Mouse (Mus musculus): Measurements from ENCODE around the gene Gm21976. TPM values are rescaled to one million over a fixed set of nuclear protein-coding genes. Genes with fewer than 3 reads are reported as not detected.
A peak's percentile ranks its signal among the peaks of the same experiment; 100 is the strongest.

Gm21976 gene
- polyA plus RNA-seq, 1 experiment from 2014 or later: not detected

GRCm38 (mm10) chr13:98264111-98264510 is 15.6 kb upstream of the Gm21976 start:
- Histone ChIP-seq H3K4me1 (replicated peaks) (peaks cover 24% of the 10 kb centered on the region), H3K36me3 (peaks cover 26% of the 10 kb centered on the region), H3K9ac (peak overlapping the region; percentile 89), H3K27me3 (no peaks in the 10 kb centered on the region), H3K4me3 (peak overlapping the region; percentile 94), H3K9me3 (no peaks in the 10 kb centered on the region), H3K27ac (replicated peaks) (peak overlapping the region; percentile 95; the same call in 1 of the 2 replicates), H3K4me2 (peak overlapping the region; percentile 93)
- no peak for ATAC-seq (ENCODE audit: low FRiP score, low read depth)
- 24% methylated on average over 5 of the region's 5 CpGs for WGBS

- no peaks in the 10 kb centered on the region for H3K9me3 ChIP-seq
- H3K27ac ChIP-seq (replicated peaks): no peak overlapping the region
- H3K4me1 ChIP-seq (replicated peaks): no peaks in the 10 kb centered on the region
- no peak overlapping the region for H3K4me3 ChIP-seq
- 96% methylated on average over 9 of the region's 9 CpGs for WGBS
- H3K27me3 ChIP-seq: no peaks in the 10 kb centered on the region
- no peak overlapping the region for H3K4me2 ChIP-seq
- no peak overlapping the region for H3K9ac ChIP-seq
- ATAC-seq (ENCODE audit: low FRiP score, low read depth): no peak
- H3K36me3 ChIP-seq: peaks cover 53% of the 10 kb centered on the region
Measured at GRCm38 (mm10) chr13:98274023-98274422, 5.7 kb upstream of the Gm21976 start.

- ATAC-seq (ENCODE audit: low FRiP score, low read depth): no peak
- WGBS: 95% methylated on average over 4 of the region's 4 CpGs
- no peak overlapping the region for H3K9ac ChIP-seq
- H3K4me2 ChIP-seq: no peak overlapping the region
- H3K36me3 ChIP-seq: peaks cover 41% of the 10 kb centered on the region
- no peaks in the 10 kb centered on the region for H3K27me3 ChIP-seq
- H3K4me3 ChIP-seq: no peak overlapping the region
- H3K27ac ChIP-seq (replicated peaks): no peak overlapping the region
- no peaks in the 10 kb centered on the region for H3K4me1 ChIP-seq (replicated peaks)
- H3K9me3 ChIP-seq: no peaks in the 10 kb centered on the region
Measured at GRCm38 (mm10) chr13:98275646-98276045, 4.0 kb upstream of the Gm21976 start.

GRCm38 (mm10) chr13:98276253-98276652 is 3.4 kb upstream of the Gm21976 start:
- H3K27ac ChIP-seq (replicated peaks): no peak overlapping the region
- no peaks in the 10 kb centered on the region for H3K4me1 ChIP-seq (replicated peaks)
- no peak overlapping the region for H3K9ac ChIP-seq
- no peak overlapping the region for H3K4me2 ChIP-seq
- no peak overlapping the region for H3K4me3 ChIP-seq
- 91% methylated on average over 7 of the region's 7 CpGs for WGBS
- no peak for ATAC-seq (ENCODE audit: low FRiP score, low read depth)
- peaks cover 35% of the 10 kb centered on the region for H3K36me3 ChIP-seq
- no peaks in the 10 kb centered on the region for H3K9me3 ChIP-seq
- H3K27me3 ChIP-seq: no peaks in the 10 kb centered on the region

- Histone ChIP-seq H3K36me3 (peaks cover 24% of the 10 kb centered on the region), H3K4me1 (replicated peaks) (no peaks in the 10 kb centered on the region), H3K4me3 (no peak overlapping the region), H3K9ac (no peak overlapping the region), H3K27me3 (no peaks in the 10 kb centered on the region), H3K9me3 (no peaks in the 10 kb centered on the region), H3K27ac (replicated peaks) (no peak overlapping the region), H3K4me2 (no peak overlapping the region)
- 93% methylated on average over 2 of the region's 2 CpGs for WGBS
- no peak for ATAC-seq (ENCODE audit: low FRiP score, low read depth)
Measured at GRCm38 (mm10) chr13:98277501-98277900, 2.2 kb upstream of the Gm21976 start.

- H3K9me3 ChIP-seq: no peaks in the 10 kb centered on the region
- no peaks in the 10 kb centered on the region for H3K36me3 ChIP-seq
- H3K4me2 ChIP-seq: no peak overlapping the region
- no peak overlapping the region for H3K9ac ChIP-seq
- no peaks in the 10 kb centered on the region for H3K27me3 ChIP-seq
- H3K4me1 ChIP-seq (replicated peaks): no peaks in the 10 kb centered on the region
- ATAC-seq (ENCODE audit: low FRiP score, low read depth): no peak
- H3K27ac ChIP-seq (replicated peaks): no peak overlapping the region
- no peak overlapping the region for H3K4me3 ChIP-seq
- WGBS: 84% methylated on average over 12 of the region's 12 CpGs
Measured at GRCm38 (mm10) chr13:98280990-98281650, 1.4 kb downstream of the Gm21976 start.

- H3K4me2 ChIP-seq: no peak overlapping the region
- H3K36me3 ChIP-seq: no peaks in the 10 kb centered on the region
- 46% methylated on average over 2 of the region's 2 CpGs for WGBS
- H3K9ac ChIP-seq: no peak overlapping the region
- no peaks in the 10 kb centered on the region for H3K27me3 ChIP-seq
- no peaks in the 10 kb centered on the region for H3K9me3 ChIP-seq
- H3K4me3 ChIP-seq: no peak overlapping the region
- ATAC-seq (ENCODE audit: low FRiP score, low read depth): no peak
- H3K4me1 ChIP-seq (replicated peaks): no peaks in the 10 kb centered on the region
- H3K27ac ChIP-seq (replicated peaks): no peak overlapping the region
Measured at GRCm38 (mm10) chr13:98290719-98291118, 11.0 kb downstream of the Gm21976 start.

GRCm38 (mm10) chr13:98291712-98292111 is 12.0 kb downstream of the Gm21976 start:
- 84% methylated on average over 8 of the region's 8 CpGs for WGBS

GRCm38 (mm10) chr13:98296072-98296471 is 16.4 kb downstream of the Gm21976 start:
- Histone ChIP-seq H3K4me3 (no peak overlapping the region), H3K36me3 (no peaks in the 10 kb centered on the region), H3K27me3 (no peaks in the 10 kb centered on the region), H3K9me3 (no peaks in the 10 kb centered on the region), H3K9ac (no peak overlapping the region), H3K4me1 (replicated peaks) (no peaks in the 10 kb centered on the region; the same call in 1 of the 2 replicates), H3K4me2 (no peak overlapping the region), H3K27ac (replicated peaks) (no peak overlapping the region)
- 51% methylated on average over 5 of the region's 5 CpGs for whole genome bisulfite sequencing
- no peak for ATAC-seq (ENCODE audit: low FRiP score, low read depth)

More at GRCm38 (mm10) chr13:98291712-98292111, 12.0 kb downstream of the Gm21976 start:
- Histone ChIP-seq H3K36me3 (no peaks in the 10 kb centered on the region), H3K4me3 (no peak overlapping the region), H3K4me1 (replicated peaks) (no peaks in the 10 kb centered on the region), H3K27ac (replicated peaks) (no peak overlapping the region), H3K9me3 (no peaks in the 10 kb centered on the region), H3K27me3 (no peaks in the 10 kb centered on the region), H3K9ac (no peak overlapping the region), H3K4me2 (no peak overlapping the region)
- ATAC-seq (ENCODE audit: low FRiP score, low read depth): no peak

- WGBS: 94% methylated on average over 6 of the region's 6 CpGs
- no peaks in the 10 kb centered on the region; the same call in 1 of the 2 replicates for H3K4me1 ChIP-seq (replicated peaks)
- H3K9ac ChIP-seq: no peak overlapping the region
- no peak for ATAC-seq (ENCODE audit: low FRiP score, low read depth)
- H3K27me3 ChIP-seq: no peaks in the 10 kb centered on the region
- H3K4me3 ChIP-seq: no peak overlapping the region
- no peaks in the 10 kb centered on the region for H3K9me3 ChIP-seq
- H3K4me2 ChIP-seq: no peak overlapping the region
- no peak overlapping the region for H3K27ac ChIP-seq (replicated peaks)
- H3K36me3 ChIP-seq: no peaks in the 10 kb centered on the region
Measured at GRCm38 (mm10) chr13:98297883-98298482, 18.3 kb downstream of the Gm21976 start.

GRCm38 (mm10) chr13:98298833-98299758 is 19.4 kb downstream of the Gm21976 start:
- Histone ChIP-seq H3K27ac (replicated peaks) (peak overlapping the region; percentile 60), H3K4me1 (replicated peaks) (no peaks in the 10 kb centered on the region; the same call in 1 of the 2 replicates), H3K4me3 (no peak overlapping the region), H3K4me2 (peak overlapping the region; percentile 52), H3K36me3 (no peaks in the 10 kb centered on the region), H3K27me3 (no peaks in the 10 kb centered on the region), H3K9me3 (no peaks in the 10 kb centered on the region), H3K9ac (no peak overlapping the region)
- 45% methylated on average over 21 of the region's 21 CpGs for WGBS
- peak; percentile 80 for ATAC-seq (ENCODE audit: low FRiP score, low read depth)

GRCm38 (mm10) chr13:98305257-98305656 is 25.6 kb downstream of the Gm21976 start:
- H3K27ac ChIP-seq (replicated peaks): no peak overlapping the region
- ATAC-seq (ENCODE audit: low FRiP score, low read depth): no peak
- H3K36me3 ChIP-seq: peaks cover 22% of the 10 kb centered on the region
- no peak overlapping the region for H3K9ac ChIP-seq
- no peaks in the 10 kb centered on the region for H3K27me3 ChIP-seq
- no peak overlapping the region for H3K4me2 ChIP-seq
- WGBS: 84% methylated on average over 9 of the region's 9 CpGs
- H3K4me3 ChIP-seq: no peak overlapping the region
- H3K4me1 ChIP-seq (replicated peaks): no peaks in the 10 kb centered on the region
- no peaks in the 10 kb centered on the region for H3K9me3 ChIP-seq
